Mouse (Mus musculus): ENCODE data around the gene Usp36.

DNA sequence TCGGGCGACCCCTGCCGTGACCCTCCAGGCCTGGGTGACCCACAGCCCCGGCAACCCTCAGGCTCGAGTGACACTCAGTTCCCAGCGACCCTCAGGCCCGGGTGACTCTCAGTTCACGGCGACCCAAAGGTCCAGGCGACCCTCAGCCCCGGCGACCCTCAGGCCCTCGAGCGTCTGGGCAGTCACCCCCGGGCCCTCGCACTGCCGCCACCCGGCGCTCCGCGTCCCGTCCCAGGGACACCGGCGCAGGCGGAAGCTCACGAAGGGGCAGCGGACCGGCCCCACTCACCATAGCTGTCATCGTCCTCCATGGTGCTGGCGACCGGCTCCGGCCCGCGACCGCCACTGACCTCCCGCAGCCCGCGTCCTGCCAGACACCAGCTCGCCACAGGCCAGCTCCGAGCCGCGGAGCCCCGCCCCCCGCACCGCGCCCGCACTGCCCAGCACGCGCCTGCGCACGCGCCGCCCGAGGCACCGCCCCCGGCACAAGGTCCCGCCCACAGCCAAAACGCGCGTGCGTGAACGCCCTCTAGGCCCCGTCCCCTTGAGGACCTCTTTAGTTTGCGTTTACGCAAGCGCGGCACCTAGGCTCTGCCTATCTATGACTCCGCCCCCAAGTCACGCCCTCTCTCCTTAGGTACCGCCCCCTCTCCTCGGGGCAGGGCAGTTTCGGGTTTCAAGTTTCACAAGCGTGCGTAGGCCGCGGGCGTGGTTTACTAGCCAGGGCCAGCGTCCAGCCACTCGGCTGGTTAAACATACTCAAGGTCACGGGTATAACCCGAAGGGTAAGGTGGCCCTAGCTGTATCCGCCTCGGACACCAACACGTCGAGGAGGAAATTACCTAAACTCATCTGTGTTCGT is 41.7 kb downstream of the Usp36 start, which contains the start of gene Cyth1:
- TF ChIP-seq CTCF (IDR thresholded peaks at IDR 0.05; ENCODE audit: borderline replicate concordance, insufficient read depth, low read length) (no peak), POLR2A (IDR thresholded peaks at IDR 0.05; ENCODE audit: low read depth, low read length) (peak; percentile 92)
